ENCODE assay signal across 8 mouse cellular contexts in genomic region chr7:43671809-43672580, GRCm38 (mm10). TPM values are rescaled to one million over a fixed set of nuclear protein-coding genes. Genes with fewer than 3 reads are reported as not detected.
DNase-seq lines count a peak whose midpoint lies in the region; ATAC-seq lines count a peak whose summit lies in the region.

Ctu1 (plus strand) TSS chr7:43672016.

- H3K36me3 ChIP-seq in intestine, embryonic 14.5 days (ENCODE audit: control insufficient read depth, insufficient read depth, low read length): peaks cover 26% of the 10 kb centered on the region

- intact Hi-C loops in left cerebral cortex, postnatal 14 days (cut with DNase I): no loop called here

- peak; percentile 77 to 78 for DNase-seq in adrenal gland, adult 18-20 months (ENCODE audit: low spot score in 2 of 2)
- DNase-seq in embryo, embryonic 11 days: peak; percentile 93
- DNase-seq in gastrocnemius, postnatal 25 days: peak; percentile 94
- DNase-seq in intestine, embryonic 14.5 days (ENCODE audit: low spot score): peak; percentile 88
- DNase-seq in left cerebral cortex, postnatal 14 days (ENCODE audit: low spot score in 2 of 2): peak; percentile 93 to 97
- peak; percentile 88 for DNase-seq in mesoderm, embryonic 11.5 days (ENCODE audit: low read depth, low spot score)
- peak; percentile 92 to 97 for DNase-seq in right cerebral cortex, postnatal 36 days (ENCODE audit: low spot score in 2 of 2)
- peak; percentile 87 for DNase-seq in yolk sac, embryonic 10.5 days (ENCODE audit: low spot score)

- under 1% methylated on average over 26 of the region's 26 CpGs for WGBS in intestine, embryonic 14.5 days

- ATAC-seq in intestine, embryonic 14.5 days (replicated peaks; ENCODE audit: low FRiP score, low TSS enrichment, low read depth): peak; percentile 86

- H3K4me1 ChIP-seq in intestine, embryonic 14.5 days (replicated peaks; ENCODE audit: control insufficient read depth, insufficient read depth, low read length): peaks cover 13% of the 10 kb centered on the region

- H3K9me3 ChIP-seq in intestine, embryonic 14.5 days (ENCODE audit: control insufficient read depth, low read length): 0 out of 2 replicates have a peak, but pooled peaks cover 4% of the 10 kb centered on the region

- peak within 1 kb of the TSS; percentile 75 for H3K9ac ChIP-seq in intestine, embryonic 14.5 days (ENCODE audit: low read length)

- H3K4me3 ChIP-seq in intestine, embryonic 14.5 days (ENCODE audit: low read depth, low read length): peak within 1 kb of the TSS; percentile 82

- peak within 1 kb of the TSS; percentile 38; the same call in 1 of the 2 replicates for H3K27ac ChIP-seq in intestine, embryonic 14.5 days (ENCODE audit: low read depth)

- no peaks in the 10 kb centered on the region for H3K27me3 ChIP-seq in intestine, embryonic 14.5 days (replicated peaks; ENCODE audit: control insufficient read depth, insufficient read depth, low read length)

- H3K4me2 ChIP-seq in intestine, embryonic 14.5 days (ENCODE audit: low read length): peak within 1 kb of the TSS; percentile 69

RNA-seq across cellular contexts. Expression of gene Ctu1, which starts in this region (rescaled TPM):
- total RNA-seq in adrenal gland, adult 18-20 months (2021): 10 to 100 TPM; 10.9 to 13.9 TPM
- 1 to 10 TPM; 2.1 to 2.3 TPM for total RNA-seq in gastrocnemius, postnatal 25 days (2021)
- polyA plus RNA-seq in intestine, embryonic 14.5 days (2014; fragmentation: Nextera tagmentation; extraction: Ambion mirVana): 9.4 and 9.8 TPM in 2 replicates
- 1 to 10 TPM; 8.2 to 8.9 TPM for total RNA-seq in left cerebral cortex, postnatal 14 days (2021)

Comparison
In these comparisons a context has a peak if more than half of its experiments do, and no peak if none do; other contexts are left out.
1. Peak in every context shown above with its lines: DNase-seq, ATAC-seq, H3K4me3 ChIP-seq and H3K27ac ChIP-seq.